Mouse (Mus musculus) thymus, adult 18-20 months (tissue): ENCODE measurements at regions not wholly inside any gene's neighbourhood (a gene's known extent, or its start where the extent isn't known, plus 50 kb on each side); places are given as distances from the start of the nearest gene placed in this dataset.

Source experiments
- DNase-seq, 2 experiments: peaks; one replicate each; pipeline ENCODE4 v3.0.0; 2022; ENCODE audit warnings: mixed read lengths in 2 of 2

- DNase-seq, result no peak
Measured at GRCm38 (mm10) chr15:36945309-36945708, 62.3 kb downstream of the Zfp706 start.

- DNase-seq, result no peak
Measured at GRCm38 (mm10) chr15:36944556-36945171, 62.9 kb downstream of the Zfp706 start.

GRCm38 (mm10) chr15:36943492-36944112, 64.0 kb downstream of the Zfp706 start:
- no peak for DNase-seq

GRCm38 (mm10) chr15:36942261-36942660, 65.3 kb downstream of the Zfp706 start:
- DNase-seq, result no peak

DNA sequence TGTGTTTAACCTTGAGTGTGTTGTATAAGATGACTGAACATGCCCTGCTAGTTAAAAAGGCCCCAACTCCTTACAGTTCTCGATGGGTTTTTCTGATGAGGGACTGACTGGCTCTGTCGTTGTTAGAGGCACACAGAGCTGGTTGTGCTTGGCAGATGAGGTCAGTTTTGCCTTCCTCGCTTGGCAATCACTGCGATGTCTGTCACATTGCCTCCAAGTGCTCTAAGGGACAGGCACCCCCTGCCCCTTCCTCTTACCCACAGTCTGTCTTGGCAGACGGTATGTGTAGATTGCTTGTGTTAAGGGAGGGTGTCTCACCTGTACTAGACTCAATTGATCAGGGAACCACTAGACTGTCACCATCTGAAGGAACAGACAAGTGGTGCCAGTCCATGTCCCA, 65.8 kb downstream of the Zfp706 start:
- DNase-seq, result no peak

GRCm38 (mm10) chr15:36939608-36940007, 68.0 kb downstream of the Zfp706 start:
- DNase-seq, result no peak

GRCm38 (mm10) chr15:36939153-36939552, 68.4 kb downstream of the Zfp706 start:
- DNase-seq, result peak in 1 of 2 experiments; percentile 11

DNA sequence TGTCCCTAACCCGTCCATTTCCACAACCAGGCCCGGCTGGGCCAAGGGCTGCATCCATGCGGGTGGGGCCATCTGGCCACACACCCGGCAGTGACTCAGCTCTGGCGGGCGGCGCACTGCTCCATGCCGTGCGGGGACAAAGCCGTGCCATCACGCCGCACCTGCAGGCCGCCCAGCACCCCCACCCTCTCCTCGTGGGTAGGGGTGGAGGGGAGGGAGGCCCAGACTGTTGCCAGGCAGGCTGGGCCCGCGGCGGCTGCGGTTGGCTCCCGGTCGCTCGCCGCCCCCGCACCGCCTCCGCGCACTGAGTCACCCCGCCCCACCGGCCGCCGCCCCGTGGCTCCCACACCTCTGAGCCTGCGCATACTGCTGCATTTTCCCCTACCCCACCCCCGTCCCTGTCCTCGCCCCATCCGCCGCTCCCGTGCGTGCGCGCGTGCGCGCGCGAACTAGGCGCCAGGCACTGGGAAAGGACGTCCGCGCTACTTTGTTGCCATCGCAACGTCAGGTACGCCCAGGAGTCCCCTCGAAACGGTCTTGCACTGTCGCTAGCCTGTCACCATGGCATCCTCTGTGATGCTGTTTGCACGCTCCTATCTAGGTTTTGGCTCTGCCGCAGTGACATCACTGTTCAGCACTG, 68.9 kb downstream of the Zfp706 start:
- DNase-seq, result peak; percentile 83 to 89

DNA sequence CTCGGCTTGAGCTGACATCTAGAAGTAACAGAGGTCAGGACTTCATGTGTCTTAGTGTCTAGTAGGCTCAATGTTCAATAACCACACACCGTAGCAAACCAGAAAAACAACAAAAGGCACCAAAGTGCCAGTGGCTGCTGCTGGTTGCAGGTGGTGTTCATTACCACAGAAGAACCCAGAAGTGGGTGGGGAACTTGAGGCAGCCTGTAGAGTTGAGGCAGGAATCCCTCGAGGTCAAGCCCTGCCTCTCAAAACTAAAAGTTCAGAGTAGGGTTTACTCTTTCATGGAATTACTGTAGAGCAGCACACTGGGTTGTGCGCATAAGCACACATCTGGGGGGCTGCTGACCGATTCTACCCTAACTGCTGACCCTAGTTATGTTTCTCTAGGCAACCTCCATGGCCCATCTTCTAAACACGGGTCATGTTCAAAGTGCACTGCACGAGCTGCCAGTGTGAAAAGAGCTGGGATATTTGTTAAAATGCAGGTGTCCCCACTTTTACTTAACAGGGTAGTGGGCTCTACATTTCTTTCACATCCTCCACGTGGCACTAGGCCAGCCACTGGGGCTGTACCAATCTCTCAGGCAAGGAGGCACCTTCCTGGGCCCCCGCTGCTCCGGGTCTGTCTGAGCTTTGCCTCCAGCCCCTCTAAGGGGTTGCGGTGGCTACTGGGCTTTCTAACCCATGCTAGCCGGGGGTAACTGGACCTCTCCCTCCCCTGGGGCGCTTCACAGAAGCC, 69.6 kb downstream of the Zfp706 start:
- DNase-seq, result peak; percentile 28 to 63

- DNase-seq, result no peak
Measured at GRCm38 (mm10) chr15:36937067-36937657, 70.4 kb downstream of the Zfp706 start.

DNA sequence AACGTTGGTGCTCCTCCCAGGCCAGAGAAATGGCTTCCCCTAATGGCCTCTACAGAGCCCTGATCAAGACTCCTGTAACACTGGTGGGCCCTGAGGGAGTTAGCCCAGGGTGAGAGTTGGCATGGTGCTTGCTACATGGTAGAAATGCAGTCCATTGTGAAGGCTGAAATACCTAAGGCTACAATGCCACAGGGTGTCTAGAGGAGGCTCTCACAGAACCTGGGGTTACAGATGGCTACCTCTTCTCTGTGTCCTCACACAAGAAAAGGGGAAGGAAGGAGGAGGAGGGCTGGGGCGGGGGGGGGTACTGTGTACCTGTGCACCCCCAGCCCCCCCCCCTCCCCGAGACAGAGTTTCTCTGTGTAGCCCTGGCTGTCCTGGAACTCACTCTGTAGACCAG, 72.8 kb downstream of the Zfp706 start:
- DNase-seq, result no peak

DNA sequence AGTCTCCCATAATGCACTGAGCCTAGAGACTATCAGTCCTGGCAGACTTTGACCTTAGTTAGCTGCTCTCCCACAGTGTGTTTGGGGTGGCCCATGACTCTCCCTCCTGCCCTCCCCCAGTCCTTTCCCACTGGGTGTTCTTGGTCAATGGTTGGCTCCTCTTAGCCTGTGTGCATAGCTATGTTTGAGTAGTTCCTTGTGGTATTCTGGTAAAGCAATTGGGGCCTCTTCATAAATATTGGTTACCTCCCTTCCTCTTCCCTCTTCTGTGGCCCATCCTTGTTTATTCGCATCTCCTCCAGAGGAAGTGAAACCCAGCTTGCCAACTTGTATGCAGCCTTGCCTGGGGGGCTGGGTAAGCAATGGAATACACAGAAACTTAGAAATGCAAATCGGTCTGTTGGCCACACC, 74.0 kb downstream of the Zfp706 start:
- DNase-seq, result peak in 1 of 2 experiments; percentile 23

DNA sequence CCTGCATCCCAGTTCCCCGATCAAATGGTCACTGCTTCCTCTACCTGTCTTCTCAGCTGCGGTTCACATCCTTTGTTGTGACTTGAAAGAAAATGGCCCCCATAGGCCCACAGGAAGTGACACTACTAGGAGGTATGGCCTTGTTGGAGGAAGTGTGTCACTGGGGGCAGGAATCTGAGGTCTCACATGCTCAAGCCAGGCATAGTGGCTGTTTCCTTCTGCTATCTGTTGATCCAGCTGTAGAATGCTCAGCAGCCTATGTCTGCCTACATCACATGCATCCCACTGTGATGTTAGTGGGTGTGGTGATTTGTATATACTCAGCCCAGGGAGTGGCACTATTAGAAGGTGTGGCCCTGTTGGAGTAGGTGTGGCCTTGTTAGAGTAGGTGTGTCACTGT, 76.1 kb downstream of the Zfp706 start:
- DNase-seq, result no peak

GRCm38 (mm10) chr15:36930433-36930832, 77.1 kb downstream of the Zfp706 start:
- DNase-seq, result no peak

DNA sequence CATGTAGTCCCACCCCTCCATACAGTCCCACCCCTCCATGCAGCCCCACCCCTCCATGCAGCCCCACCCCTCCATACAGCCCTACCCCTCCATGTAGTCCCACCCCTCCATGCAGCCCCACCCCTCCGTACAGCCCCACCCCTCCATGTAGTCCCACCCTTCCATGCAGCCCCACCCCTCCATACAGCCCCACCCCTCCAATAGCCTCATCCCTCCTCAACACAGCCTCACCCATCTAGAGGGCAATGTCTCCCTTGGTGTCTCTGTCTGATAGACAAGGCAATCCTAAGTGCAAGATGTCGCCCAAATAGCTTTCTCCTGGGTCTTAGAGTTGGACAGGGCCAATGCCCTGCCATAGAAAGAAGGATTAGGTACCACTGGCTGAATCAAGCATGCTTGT, 77.8 kb downstream of the Zfp706 start:
- no peak for DNase-seq

DNA sequence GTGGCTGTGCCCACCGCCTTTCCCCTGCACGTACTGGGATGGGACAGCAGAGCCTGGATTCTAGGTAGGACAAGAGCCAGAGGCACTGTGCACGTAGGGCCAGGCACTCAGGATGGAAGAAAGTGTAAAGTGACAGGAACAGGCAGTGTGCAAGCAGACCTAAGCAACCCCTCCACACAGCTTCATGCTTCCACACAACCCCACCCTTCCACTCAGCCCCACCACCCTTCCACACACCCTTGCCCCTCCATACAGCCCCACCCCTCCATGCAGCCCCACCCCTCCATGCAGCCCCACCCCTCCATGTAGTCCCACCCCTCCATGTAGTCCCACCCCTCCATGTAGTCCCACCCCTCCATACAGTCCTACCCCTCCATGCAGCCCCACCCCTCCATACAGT, 78.5 kb downstream of the Zfp706 start:
- no peak for DNase-seq

DNA sequence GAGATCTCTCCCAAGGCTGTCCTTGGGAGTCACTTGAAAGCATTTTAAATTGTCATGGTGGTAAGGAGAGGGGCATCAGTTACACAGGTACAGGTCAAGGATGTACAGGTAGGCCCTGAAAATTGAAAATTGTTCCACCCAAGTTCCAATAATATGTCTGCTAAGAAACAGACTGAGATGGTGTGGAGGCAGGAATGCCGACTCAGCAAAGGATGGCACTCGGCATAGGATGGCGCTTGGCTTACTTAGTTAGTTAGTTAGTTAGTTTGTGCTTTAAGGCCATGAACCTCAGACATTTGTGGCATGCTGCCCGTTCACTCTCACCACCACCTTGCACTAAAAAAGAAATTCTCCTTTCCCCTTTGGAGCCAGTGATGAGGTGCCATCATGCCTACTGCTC, 78.9 kb downstream of the Zfp706 start:
- no peak for DNase-seq

- peak in 1 of 2 experiments; percentile 25 for DNase-seq
Measured at GRCm38 (mm10) chr15:36927436-36927835, 80.1 kb downstream of the Zfp706 start.

DNA sequence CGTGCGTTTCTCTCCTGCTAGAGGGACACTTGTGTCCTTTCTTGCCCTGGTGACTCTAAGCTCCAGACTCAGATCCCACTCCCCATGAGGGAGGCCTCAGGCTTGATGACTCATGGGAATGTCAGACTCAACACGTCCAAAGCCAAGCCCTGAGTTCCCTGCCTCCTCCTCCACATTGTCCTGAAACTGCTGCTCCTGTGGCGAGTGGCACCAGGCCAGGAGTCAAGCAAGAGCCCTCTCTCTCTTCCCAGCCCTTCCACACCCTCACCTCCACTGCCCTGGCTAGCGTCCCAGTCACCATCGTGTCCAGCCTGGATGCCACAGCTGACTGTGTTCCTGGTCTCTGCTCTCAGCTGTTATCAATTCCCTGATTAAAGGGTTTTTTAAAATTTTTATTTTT, 83.4 kb downstream of the Zfp706 start:
- DNase-seq, result no peak

DNA sequence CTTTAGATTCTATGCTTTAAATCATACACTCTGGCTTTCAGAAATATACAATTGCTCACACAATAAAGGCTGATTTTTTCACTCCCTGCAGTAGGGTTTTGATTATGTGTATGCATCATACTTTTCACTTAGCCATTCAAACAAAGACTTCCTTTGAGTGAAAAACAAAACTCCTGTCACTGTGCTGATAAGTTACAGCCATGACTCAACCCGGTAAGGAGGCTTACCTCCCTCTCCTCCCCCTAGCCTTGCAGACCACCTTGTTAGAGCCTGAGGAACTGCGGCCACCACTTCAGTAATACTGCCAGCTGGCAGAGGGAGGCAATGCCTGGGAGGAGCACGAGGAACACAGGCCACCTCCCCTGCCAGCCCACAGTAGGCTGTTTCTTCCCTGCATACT, 86.2 kb downstream of the Zfp706 start:
- no peak for DNase-seq

DNA sequence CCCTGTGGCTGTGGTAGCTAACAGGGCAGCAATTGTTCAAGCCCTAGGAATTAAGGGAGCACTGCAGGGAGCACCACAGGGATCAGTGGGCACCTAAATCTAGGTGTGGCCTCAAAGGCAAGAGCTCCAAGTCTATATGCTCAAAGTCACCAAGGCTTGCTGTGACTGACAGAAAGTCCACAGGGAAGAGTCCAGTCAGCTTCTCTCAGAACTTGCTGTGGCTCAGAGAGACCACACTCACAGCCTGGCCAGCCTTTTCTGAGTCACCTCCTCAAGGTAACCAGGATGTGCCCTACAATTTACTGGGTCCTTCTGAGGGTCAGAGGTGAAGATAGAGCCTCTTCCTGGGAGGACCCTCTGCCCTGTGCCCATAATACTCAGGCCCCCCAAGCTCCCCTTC, 86.7 kb downstream of the Zfp706 start:
- no peak for DNase-seq

DNA sequence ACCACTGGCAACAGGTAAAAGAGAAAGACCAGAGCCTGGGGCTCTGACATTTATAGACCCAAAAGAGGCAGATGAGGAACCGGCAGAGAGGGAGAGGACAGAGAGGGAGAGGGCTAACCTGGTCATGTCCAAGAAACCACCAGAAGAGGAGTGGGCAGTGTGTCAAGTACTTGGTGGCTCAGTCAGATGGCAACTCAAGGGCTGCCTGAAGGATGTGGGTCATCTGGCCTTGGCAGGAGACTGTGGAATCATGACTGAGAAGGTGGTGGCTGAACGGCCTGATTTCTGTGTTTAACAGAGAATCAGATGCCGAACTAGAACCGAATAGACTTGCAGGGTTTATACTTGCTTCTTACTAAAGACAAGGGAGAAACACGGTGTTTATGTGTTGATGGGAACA, 87.9 kb downstream of the Zfp706 start:
- DNase-seq, result no peak

DNA sequence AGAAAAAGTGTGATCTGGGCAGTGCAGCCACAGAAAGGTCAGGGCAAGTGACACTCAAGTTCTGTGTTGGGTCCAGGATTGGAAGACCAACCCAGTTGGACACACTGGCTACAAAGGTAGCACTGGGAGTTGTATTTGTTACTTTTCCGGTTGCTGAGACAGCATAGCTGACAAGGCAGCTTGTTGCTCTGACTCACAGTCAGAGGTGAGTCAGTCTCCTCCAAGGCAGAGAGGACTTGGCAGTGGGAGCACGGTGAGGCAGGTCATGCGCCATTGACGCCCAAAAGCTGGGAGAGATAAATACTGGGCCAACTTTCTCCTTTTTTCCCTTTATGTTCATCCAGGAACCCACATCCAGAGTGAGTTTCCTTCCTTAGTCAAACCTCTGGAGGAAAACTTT, 88.4 kb downstream of the Zfp706 start:
- no peak for DNase-seq
